Mouse (Mus musculus): Measurements from ENCODE around the gene Anxa5. TPM values are rescaled to one million over a fixed set of nuclear protein-coding genes. Genes with fewer than 3 reads are reported as not detected.

Gene Anxa5
- total and polyA plus RNA-seq, 3 experiments = 119 to 223 (median 131) TPM

- WGBS = 60% methylated on average over 3 of the region's 3 CpGs
- DNase-seq = peak in 1 of 2 experiments; percentile 27
- TF ChIP-seq CTCF (IDR thresholded peaks at IDR 0.05) (no peak), EP300 (IDR thresholded peaks at IDR 0.05; ENCODE audit: insufficient read depth, low read depth, low read length) (no peak), POLR2A (IDR thresholded peaks at IDR 0.05; ENCODE audit: insufficient read depth, low read depth, low read length) (no peak)
- H3K9ac ChIP-seq (ENCODE audit: low read depth, low read length) = no peak overlapping the region
- H3K27ac ChIP-seq = no peak overlapping the region
- H3K79me2 ChIP-seq (replicated peaks; ENCODE audit: control insufficient read depth, insufficient read depth, low read length) = no peaks in the 10 kb centered on the region
- no peak overlapping the region for H3K4me3 ChIP-seq
- peaks cover 1% of the 10 kb centered on the region; the same call in 1 of the 2 replicates for H3K4me1 ChIP-seq (ENCODE audit: control insufficient read depth, insufficient read depth, low read length)
- intact Hi-C loops (cut with DNase I) = no loop called here
- H3K27me3 ChIP-seq (ENCODE audit: control insufficient read depth, insufficient read depth, low read length) = no peaks in the 10 kb centered on the region
- peaks cover 12% of the 10 kb centered on the region for H3K36me3 ChIP-seq (ENCODE audit: control insufficient read depth, insufficient read depth, low read length)
These were observed 20.1 kb downstream of the Anxa5 start for GRCm38 (mm10) chr3:36455566-36455965.

GRCm38 (mm10) chr3:36455124-36455523, 20.6 kb downstream of the Anxa5 start:
- Histone ChIP-seq H3K79me2 (replicated peaks; ENCODE audit: control insufficient read depth, insufficient read depth, low read length) (no peaks in the 10 kb centered on the region), H3K4me1 (ENCODE audit: control insufficient read depth, insufficient read depth, low read length) (peaks cover 1% of the 10 kb centered on the region; the same call in 1 of the 2 replicates), H3K9ac (ENCODE audit: low read depth, low read length) (no peak overlapping the region), H3K4me3 (no peak overlapping the region), H3K36me3 (ENCODE audit: control insufficient read depth, insufficient read depth, low read length) (peaks cover 11% of the 10 kb centered on the region), H3K27ac (no peak overlapping the region), H3K27me3 (ENCODE audit: control insufficient read depth, insufficient read depth, low read length) (no peaks in the 10 kb centered on the region)
- intact Hi-C loops (cut with DNase I) = no loop called here
- DNase-seq = no peak
- TF ChIP-seq POLR2A (IDR thresholded peaks at IDR 0.05; ENCODE audit: insufficient read depth, low read depth, low read length) = no peak
- no peak for TF ChIP-seq CTCF (IDR thresholded peaks at IDR 0.05)
- no peak for TF ChIP-seq EP300 (IDR thresholded peaks at IDR 0.05; ENCODE audit: insufficient read depth, low read depth, low read length)
- 76% methylated on average over 8 of the region's 8 CpGs for WGBS

GRCm38 (mm10) chr3:36452502-36452901, 23.2 kb downstream of the Anxa5 start:
- 92% methylated on average over 1 of the region's 1 CpGs for WGBS
- TF ChIP-seq POLR2A (IDR thresholded peaks at IDR 0.05; ENCODE audit: insufficient read depth, low read depth, low read length) = no peak
- no peak for TF ChIP-seq EP300 (IDR thresholded peaks at IDR 0.05; ENCODE audit: insufficient read depth, low read depth, low read length)
- no peak for TF ChIP-seq CTCF (IDR thresholded peaks at IDR 0.05)
- Histone ChIP-seq H3K27ac (no peak overlapping the region), H3K79me2 (replicated peaks; ENCODE audit: control insufficient read depth, insufficient read depth, low read length) (no peaks in the 10 kb centered on the region), H3K4me1 (ENCODE audit: control insufficient read depth, insufficient read depth, low read length) (peaks cover 7% of the 10 kb centered on the region), H3K36me3 (ENCODE audit: control insufficient read depth, insufficient read depth, low read length) (peaks cover 24% of the 10 kb centered on the region), H3K9ac (ENCODE audit: low read depth, low read length) (no peak overlapping the region), H3K27me3 (ENCODE audit: control insufficient read depth, insufficient read depth, low read length) (no peaks in the 10 kb centered on the region), H3K4me3 (no peak overlapping the region)
- intact Hi-C loops (cut with DNase I) = no loop called here
- no peak for DNase-seq

GRCm38 (mm10) chr3:36449292-36450165, 26.2 kb downstream of the Anxa5 start:
- Histone ChIP-seq H3K4me1 (ENCODE audit: control insufficient read depth, insufficient read depth, low read length) (peaks cover 7% of the 10 kb centered on the region), H3K27ac (peak overlapping the region; percentile 45), H3K79me2 (replicated peaks; ENCODE audit: control insufficient read depth, insufficient read depth, low read length) (no peaks in the 10 kb centered on the region), H3K36me3 (ENCODE audit: control insufficient read depth, insufficient read depth, low read length) (peaks cover 25% of the 10 kb centered on the region), H3K9ac (ENCODE audit: low read depth, low read length) (no peak overlapping the region), H3K27me3 (ENCODE audit: control insufficient read depth, insufficient read depth, low read length) (no peaks in the 10 kb centered on the region), H3K4me3 (no peak overlapping the region)
- WGBS = 20% methylated on average over 20 of the region's 20 CpGs
- intact Hi-C loops (cut with DNase I) = no loop called here
- TF ChIP-seq POLR2A (IDR thresholded peaks at IDR 0.05; ENCODE audit: insufficient read depth, low read depth, low read length) = no peak
- no peak for TF ChIP-seq EP300 (IDR thresholded peaks at IDR 0.05; ENCODE audit: insufficient read depth, low read depth, low read length)
- TF ChIP-seq CTCF (IDR thresholded peaks at IDR 0.05) = no peak
- peak in 1 of 2 experiments; percentile 29 for DNase-seq

DNA sequence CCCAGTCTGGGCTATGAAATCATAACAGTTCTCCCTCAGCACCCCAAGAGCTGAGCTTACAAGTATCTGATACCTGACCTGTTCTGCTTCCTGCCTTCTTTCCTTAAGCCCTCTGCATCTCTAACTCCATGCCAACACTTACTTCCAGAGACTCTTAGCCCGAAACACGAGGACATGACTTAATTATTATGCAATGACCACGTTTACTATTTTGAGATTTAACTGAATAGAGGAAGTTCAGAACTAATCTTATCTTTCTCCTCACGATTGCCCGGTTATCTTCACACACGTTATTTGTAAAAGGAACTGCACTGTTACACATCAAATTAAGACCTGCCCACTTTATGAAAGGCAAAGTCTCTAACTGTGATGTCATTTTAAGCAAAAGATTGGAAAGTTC, 28.8 kb downstream of the Anxa5 start:
- Histone ChIP-seq H3K79me2 (replicated peaks; ENCODE audit: control insufficient read depth, insufficient read depth, low read length) (no peaks in the 10 kb centered on the region), H3K4me1 (ENCODE audit: control insufficient read depth, insufficient read depth, low read length) (peaks cover 7% of the 10 kb centered on the region), H3K27me3 (ENCODE audit: control insufficient read depth, insufficient read depth, low read length) (no peaks in the 10 kb centered on the region), H3K27ac (no peak overlapping the region), H3K4me3 (no peak overlapping the region), H3K36me3 (ENCODE audit: control insufficient read depth, insufficient read depth, low read length) (peaks cover 25% of the 10 kb centered on the region), H3K9ac (ENCODE audit: low read depth, low read length) (no peak overlapping the region)
- no peak for DNase-seq
- WGBS = 6% methylated on average over 6 of the region's 6 CpGs
- intact Hi-C loops (cut with DNase I) = no loop called here
- TF ChIP-seq EP300 (IDR thresholded peaks at IDR 0.05; ENCODE audit: insufficient read depth, low read depth, low read length) (no peak), POLR2A (IDR thresholded peaks at IDR 0.05; ENCODE audit: insufficient read depth, low read depth, low read length) (no peak), CTCF (IDR thresholded peaks at IDR 0.05) (no peak)

GRCm38 (mm10) chr3:36446506-36446905, 29.2 kb downstream of the Anxa5 start:
- H3K27me3 ChIP-seq (ENCODE audit: control insufficient read depth, insufficient read depth, low read length) = no peaks in the 10 kb centered on the region
- H3K9ac ChIP-seq (ENCODE audit: low read depth, low read length) = no peak overlapping the region
- intact Hi-C loops (cut with DNase I) = no loop called here
- H3K79me2 ChIP-seq (replicated peaks; ENCODE audit: control insufficient read depth, insufficient read depth, low read length) = no peaks in the 10 kb centered on the region
- no peak overlapping the region for H3K4me3 ChIP-seq
- no peak for TF ChIP-seq POLR2A (IDR thresholded peaks at IDR 0.05; ENCODE audit: insufficient read depth, low read depth, low read length)
- H3K36me3 ChIP-seq (ENCODE audit: control insufficient read depth, insufficient read depth, low read length) = peaks cover 22% of the 10 kb centered on the region
- no peak overlapping the region for H3K27ac ChIP-seq
- 32% methylated on average over 5 of the region's 5 CpGs for WGBS
- H3K4me1 ChIP-seq (ENCODE audit: control insufficient read depth, insufficient read depth, low read length) = peaks cover 7% of the 10 kb centered on the region
- peak in 1 of 2 experiments; percentile 21 for DNase-seq

All from heart, adult 2 months (tissue).